Mouse (Mus musculus): Measurements from ENCODE around the gene Folr1.

Gene Folr1

GRCm38 (mm10) chr7:101833352-101833751 is 37.2 kb downstream of the Folr1 start:
- DNase-seq (ENCODE audit: low read depth, low spot score) = no peak

GRCm38 (mm10) chr7:101832372-101832771 is 38.2 kb downstream of the Folr1 start:
- DNase-seq (ENCODE audit: low read depth, low spot score) = no peak

DNA sequence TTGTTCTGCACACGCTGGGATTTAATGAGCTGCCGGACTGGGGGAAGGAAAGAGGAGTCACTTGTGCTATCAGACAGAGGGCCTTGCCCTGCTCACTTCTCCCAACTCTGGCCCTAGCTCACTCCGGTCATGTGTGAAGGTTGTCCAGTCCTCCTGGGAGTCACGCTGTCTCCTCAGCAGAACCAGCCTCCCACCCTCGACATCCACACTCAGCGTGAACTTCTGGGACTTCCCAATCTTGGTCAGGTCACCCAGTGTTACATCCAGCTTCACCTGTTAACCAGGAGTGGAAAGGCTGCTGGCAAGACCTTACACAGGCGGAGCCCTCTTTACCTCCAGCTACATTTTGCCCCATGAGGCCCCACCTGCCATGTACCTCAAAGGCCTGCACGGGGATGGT is 39.2 kb downstream of the Folr1 start:
- DNase-seq (ENCODE audit: low read depth, low spot score) = no peak

DNA sequence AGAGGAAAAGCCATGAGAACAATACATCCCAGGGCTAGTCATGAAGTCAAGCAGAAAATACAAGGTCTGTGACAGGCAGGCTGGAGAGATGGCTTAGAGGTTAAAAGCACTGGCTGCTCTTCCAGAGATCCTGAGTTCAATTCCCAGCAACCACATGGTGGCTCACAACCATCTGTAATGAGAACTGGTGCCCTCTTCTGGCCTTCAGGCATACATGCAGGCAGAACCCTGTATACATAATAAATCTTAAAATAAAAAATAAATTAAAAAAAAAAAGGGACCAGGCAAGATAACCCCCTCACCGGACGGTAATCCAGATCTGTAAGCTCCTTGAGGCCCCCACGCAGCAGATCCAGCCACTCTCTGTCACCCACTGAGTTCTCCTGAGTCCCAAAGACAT is 40.2 kb downstream of the Folr1 start:
- DNase-seq (ENCODE audit: low read depth, low spot score) = no peak

DNA sequence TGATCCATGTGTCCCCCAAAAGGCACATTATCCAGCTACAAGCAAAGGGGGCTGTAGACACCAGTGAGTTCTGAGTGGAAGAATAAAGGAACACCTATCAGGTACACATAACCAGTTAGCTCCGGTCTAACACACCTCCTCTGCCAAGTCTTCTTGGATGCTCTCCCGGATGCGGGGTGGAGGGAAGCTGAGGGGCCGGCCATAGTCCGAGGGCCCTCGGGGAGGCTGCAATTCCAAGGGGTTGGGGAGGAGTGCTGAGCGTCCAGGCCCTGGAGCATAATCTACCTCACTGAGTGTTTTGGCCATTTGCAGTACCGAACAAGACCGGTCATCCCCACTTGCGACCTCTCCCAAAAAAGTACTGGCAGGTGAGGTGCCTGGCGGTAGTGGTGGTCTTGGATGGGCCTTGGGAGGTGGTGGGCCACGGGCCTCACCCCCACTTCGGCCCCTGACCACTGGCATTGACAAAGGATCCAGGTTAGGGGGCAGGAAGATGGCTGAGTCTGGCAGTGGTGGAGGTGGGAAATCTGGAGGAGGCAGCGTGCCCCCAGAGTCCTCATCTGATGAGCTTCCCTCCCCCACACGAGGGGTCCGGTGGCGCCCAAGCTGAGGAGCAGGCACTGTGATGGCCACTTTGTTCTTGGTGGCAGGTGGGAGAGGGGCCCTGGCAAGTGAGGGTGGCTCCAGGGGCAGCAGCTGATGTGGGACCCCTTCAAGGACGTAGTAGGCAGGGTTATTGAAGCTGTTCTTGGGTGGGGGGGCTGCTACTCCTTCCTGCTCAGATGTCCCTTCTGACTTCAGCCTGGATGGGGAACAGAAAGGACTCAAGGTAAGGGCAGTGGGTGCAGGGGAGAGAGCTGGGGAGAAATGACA is 46.6 kb downstream of the Folr1 start:
- no peak for DNase-seq (ENCODE audit: low read depth, low spot score)

DNA sequence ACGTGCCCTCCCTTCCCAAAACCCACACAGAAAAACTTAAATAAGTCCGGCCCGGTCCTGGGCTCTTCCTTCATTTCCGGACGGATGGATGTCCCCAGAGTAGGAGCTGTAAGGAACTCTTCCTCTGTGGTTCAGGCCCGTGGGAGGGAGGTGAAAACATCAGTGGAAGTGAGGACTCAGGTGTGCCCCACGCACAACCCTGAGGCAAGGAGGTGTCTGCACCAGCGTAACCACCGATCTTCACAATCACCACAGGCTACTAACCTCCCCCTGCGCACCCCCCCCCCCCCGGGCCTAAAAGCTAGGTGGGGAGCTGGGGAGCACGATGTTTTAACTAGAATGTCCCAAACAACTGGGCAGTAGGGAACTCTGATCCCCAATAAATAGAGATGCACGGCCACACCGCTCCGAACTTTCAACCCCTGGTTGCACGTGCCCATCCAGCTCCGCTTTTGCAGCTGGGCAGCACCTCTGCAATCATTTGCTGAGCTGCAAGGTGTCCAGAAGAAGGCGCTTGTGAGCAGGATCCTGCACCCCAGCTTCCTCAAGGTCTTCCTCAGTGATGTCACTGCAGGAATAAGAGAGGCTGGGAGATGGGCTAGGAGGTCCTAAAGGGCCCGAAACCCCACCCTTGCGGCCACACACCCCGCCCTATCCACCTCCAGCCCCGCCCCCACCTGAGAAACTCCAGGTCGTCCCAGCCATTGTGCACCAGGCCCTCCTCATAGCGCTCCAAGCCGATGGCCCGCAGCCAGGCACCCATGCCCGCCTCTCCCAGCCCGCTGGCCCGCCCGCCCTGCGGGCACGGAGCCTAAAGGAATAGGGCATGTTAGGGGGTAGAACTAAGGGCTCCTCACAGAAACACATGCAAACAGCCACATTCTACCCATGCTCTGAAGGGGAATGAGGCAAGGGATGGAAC is 47.5 kb downstream of the Folr1 start:
- no peak for DNase-seq (ENCODE audit: low read depth, low spot score)

DNA sequence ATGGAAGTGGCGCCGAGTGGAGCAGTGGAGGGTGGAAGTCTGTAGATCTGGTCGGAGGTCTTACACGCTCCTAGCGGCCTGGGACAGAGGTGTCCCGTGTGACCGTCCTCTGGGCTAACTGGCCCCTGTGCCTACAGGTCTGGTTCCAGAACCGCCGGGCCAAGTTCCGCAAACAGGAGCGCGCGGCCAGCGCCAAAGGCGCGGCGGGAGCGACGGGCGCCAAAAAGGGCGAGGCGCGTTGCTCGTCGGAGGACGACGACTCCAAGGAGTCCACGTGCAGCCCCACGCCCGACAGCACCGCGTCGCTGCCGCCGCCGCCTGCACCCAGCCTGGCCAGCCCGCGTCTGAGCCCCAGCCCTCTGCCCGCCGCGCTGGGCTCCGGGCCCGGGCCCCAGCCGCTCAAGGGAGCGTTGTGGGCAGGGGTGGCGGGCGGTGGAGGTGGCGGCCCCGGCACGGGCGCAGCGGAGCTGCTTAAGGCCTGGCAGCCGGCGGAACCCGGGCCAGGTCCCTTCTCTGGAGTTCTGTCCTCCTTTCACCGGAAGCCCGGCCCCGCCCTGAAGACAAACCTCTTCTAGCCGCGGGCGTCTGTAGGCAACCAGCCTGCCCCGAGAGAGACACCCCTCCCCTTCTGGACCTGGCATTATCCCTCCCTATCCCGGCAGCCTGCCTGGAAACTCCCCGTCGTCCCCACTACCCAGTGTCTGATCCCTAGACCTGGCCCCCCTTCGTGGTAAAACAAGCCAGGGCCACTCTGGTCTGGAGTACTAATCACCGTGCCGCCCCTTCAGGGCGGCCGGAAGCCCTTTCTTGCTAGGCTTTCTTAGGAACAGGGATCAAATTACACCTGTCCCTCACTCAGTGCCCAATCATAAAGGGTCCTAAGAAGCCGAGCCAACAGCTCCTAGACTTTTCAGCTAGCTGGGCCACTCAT is 48.8 kb downstream of the Folr1 start:
- DNase-seq (ENCODE audit: low read depth, low spot score) = no peak

DNA sequence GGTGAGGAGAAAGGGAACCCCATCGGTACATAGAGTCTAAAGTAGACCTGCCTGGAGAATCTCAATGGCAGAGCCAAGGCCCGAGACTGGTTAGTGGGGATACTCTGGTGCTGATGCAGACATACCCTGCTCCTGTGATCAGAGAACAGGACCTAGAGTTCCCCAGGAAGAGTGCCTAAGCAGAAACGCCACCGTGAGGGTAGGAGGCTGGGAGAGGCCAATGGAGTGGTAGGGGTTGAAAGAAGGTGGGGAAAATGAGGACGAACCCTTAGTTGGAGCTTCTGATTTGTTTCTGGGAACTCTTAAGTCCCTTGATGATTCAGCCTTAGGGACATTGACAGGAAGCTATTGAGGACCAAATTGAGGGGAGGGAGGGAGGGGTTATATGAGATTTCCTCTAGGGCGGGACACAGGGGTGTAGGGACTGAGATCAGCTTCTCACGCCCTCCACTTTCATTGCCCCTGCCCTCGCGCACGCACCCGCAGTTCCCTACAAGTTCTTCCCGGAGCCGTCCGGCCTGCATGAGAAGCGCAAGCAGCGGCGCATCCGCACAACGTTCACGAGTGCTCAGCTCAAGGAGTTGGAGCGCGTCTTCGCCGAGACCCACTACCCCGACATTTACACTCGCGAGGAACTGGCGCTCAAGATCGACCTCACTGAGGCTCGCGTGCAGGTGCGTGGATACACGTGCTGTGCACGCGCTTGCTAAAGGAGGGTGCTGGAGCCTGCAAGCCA is 50.1 kb downstream of the Folr1 start:
- DNase-seq (ENCODE audit: low read depth, low spot score) = no peak

- no peak for DNase-seq (ENCODE audit: low read depth, low spot score)
Observed at GRCm38 (mm10) chr7:101817861-101818401, 52.7 kb downstream of the Folr1 start, which contains the start of gene Phox2a. TSS of gene Phox2a (plus strand) at chr7:101818313.
